Mouse (Mus musculus): ENCODE measurements at regions not wholly inside any gene's neighbourhood (a gene's known extent, or its start where the extent isn't known, plus 50 kb on each side); places are given as distances from the start of the nearest gene placed in this dataset.

DNA sequence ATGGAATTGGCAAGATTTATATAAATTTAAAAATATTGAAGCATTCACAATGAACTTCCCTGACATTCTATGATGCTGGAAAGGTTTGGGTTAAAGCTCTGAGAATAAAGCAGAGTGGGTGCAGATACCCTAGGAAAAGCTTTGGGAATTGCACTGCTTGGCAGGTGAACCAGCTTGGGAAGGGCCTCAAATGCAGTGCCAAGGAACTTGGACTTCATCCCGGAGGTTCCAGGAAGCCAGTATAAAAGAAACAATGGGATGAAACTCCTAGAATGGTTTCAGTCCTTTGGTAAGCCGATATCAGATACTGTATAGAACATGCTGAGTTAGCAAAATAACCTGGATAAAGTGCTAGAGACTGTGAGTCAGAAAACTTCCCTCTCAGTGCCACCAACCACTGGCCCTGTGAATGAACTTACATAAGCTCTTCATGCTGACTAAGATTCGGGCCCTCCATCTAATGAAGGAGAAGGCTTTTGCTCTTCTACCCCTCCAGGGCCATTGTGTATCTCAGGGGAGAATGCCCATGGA lies 873.6 kb downstream of the Epha4 start:
- Histone ChIP-seq H3K4me1 (ENCODE audit: control insufficient read depth in 2 of 2, insufficient read depth in 2 of 2, low read length in 2 of 2, poor library complexity in 1 of 2) (no peaks in the 10 kb centered on the region), H3K9ac (ENCODE audit: insufficient read depth, low read depth, low read length, poor library complexity, severe bottlenecking) (no peak overlapping the region), H3K4me3 (ENCODE audit: insufficient read depth in 1 of 2, low read depth in 1 of 2, low read length in 2 of 2, poor library complexity in 1 of 2, severe bottlenecking in 1 of 2) (no peak overlapping the region), H3K9me3 (ENCODE audit: control insufficient read depth, insufficient read depth, low read depth, low read length) (no peaks in the 10 kb centered on the region), H3K27ac (ENCODE audit: insufficient read depth, low read depth, low read length, poor library complexity, severe bottlenecking) (no peak overlapping the region), H3K36me3 (ENCODE audit: control insufficient read depth, insufficient read depth, low read length, poor library complexity, severe bottlenecking) (no peaks in the 10 kb centered on the region)
- in situ Hi-C loops (cut with MboI; ENCODE audit: low sequenced_read_pairs in 2 of 2, unreplicated experiment in 2 of 2): no loop called here
- TF ChIP-seq ZC3H11A (IDR thresholded peaks at IDR 0.05; ENCODE audit: borderline replicate concordance, low read depth, low read length) (no peak), MAFK (IDR thresholded peaks at IDR 0.05; ENCODE audit: insufficient read depth, low read depth, low read length) (peak; percentile 71), CHD2 (IDR thresholded peaks at IDR 0.05; ENCODE audit: low read depth, low read length) (no peak)
- DNase-seq (ENCODE audit: low read depth, low spot score): no peak

GRCm38 (mm10) chr1:76642703-76643102 lies 872.2 kb downstream of the Epha4 start:
- Histone ChIP-seq H3K9me3 (ENCODE audit: control insufficient read depth, insufficient read depth, low read depth, low read length) (no peaks in the 10 kb centered on the region), H3K27ac (ENCODE audit: insufficient read depth, low read depth, low read length, poor library complexity, severe bottlenecking) (no peak overlapping the region), H3K4me3 (ENCODE audit: insufficient read depth in 1 of 2, low read depth in 1 of 2, low read length in 2 of 2, poor library complexity in 1 of 2, severe bottlenecking in 1 of 2) (no peak overlapping the region), H3K4me1 (ENCODE audit: control insufficient read depth in 2 of 2, insufficient read depth in 2 of 2, low read length in 2 of 2, poor library complexity in 1 of 2) (no peaks in the 10 kb centered on the region), H3K36me3 (ENCODE audit: control insufficient read depth, insufficient read depth, low read length, poor library complexity, severe bottlenecking) (no peaks in the 10 kb centered on the region), H3K9ac (ENCODE audit: insufficient read depth, low read depth, low read length, poor library complexity, severe bottlenecking) (no peak overlapping the region)
- TF ChIP-seq HCFC1 (IDR thresholded peaks at IDR 0.05; ENCODE audit: borderline replicate concordance, insufficient read depth, low read length) (no peak), MAFK (IDR thresholded peaks at IDR 0.05; ENCODE audit: insufficient read depth, low read depth, low read length) (no peak)
- in situ Hi-C loops (cut with MboI; ENCODE audit: low sequenced_read_pairs in 2 of 2, unreplicated experiment in 2 of 2): no loop called here
- DNase-seq (ENCODE audit: low read depth, low spot score): no peak

DNA sequence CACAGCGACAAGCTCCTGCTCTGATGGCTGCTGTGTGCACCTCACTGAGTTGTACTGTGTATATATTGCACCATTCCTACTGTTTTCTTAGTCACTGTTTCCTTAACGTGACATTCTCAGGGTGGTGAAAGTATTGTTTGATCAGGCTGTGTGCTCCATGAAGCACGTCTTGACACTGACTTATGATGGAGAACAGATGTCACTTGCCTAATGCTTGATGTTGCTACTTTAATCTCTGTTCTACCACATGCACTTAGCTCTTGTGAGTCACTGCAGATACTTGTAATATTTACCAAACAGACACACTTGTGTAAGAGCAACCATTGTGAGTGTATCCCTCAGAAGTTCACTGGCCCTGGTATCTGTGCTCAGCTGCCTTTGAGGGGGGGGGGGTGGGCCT lies 870.0 kb downstream of the Epha4 start:
- Histone ChIP-seq H3K9me3 (ENCODE audit: control insufficient read depth, insufficient read depth, low read depth, low read length) (no peaks in the 10 kb centered on the region), H3K4me1 (ENCODE audit: control insufficient read depth in 2 of 2, insufficient read depth in 2 of 2, low read length in 2 of 2, poor library complexity in 1 of 2) (no peaks in the 10 kb centered on the region), H3K36me3 (ENCODE audit: control insufficient read depth, insufficient read depth, low read length, poor library complexity, severe bottlenecking) (no peaks in the 10 kb centered on the region), H3K9ac (ENCODE audit: insufficient read depth, low read depth, low read length, poor library complexity, severe bottlenecking) (no peak overlapping the region), H3K4me3 (ENCODE audit: insufficient read depth in 1 of 2, low read depth in 1 of 2, low read length in 2 of 2, poor library complexity in 1 of 2, severe bottlenecking in 1 of 2) (no peak overlapping the region), H3K27ac (ENCODE audit: insufficient read depth, low read depth, low read length, poor library complexity, severe bottlenecking) (no peak overlapping the region)
- DNase-seq (ENCODE audit: low read depth, low spot score): no peak
- no peak for TF ChIP-seq ZC3H11A (IDR thresholded peaks at IDR 0.05; ENCODE audit: borderline replicate concordance, low read depth, low read length)
- no peak for TF ChIP-seq ZNF384 (IDR thresholded peaks at IDR 0.05; ENCODE audit: low read depth, low read length)
- TF ChIP-seq HCFC1 (IDR thresholded peaks at IDR 0.05; ENCODE audit: borderline replicate concordance, insufficient read depth, low read length): no peak
- TF ChIP-seq MAFK (IDR thresholded peaks at IDR 0.05; ENCODE audit: insufficient read depth, low read depth, low read length): no peak
- TF ChIP-seq CHD2 (IDR thresholded peaks at IDR 0.05; ENCODE audit: low read depth, low read length): no peak
- in situ Hi-C loops (cut with MboI; ENCODE audit: low sequenced_read_pairs in 2 of 2, unreplicated experiment in 2 of 2): no loop called here

DNA sequence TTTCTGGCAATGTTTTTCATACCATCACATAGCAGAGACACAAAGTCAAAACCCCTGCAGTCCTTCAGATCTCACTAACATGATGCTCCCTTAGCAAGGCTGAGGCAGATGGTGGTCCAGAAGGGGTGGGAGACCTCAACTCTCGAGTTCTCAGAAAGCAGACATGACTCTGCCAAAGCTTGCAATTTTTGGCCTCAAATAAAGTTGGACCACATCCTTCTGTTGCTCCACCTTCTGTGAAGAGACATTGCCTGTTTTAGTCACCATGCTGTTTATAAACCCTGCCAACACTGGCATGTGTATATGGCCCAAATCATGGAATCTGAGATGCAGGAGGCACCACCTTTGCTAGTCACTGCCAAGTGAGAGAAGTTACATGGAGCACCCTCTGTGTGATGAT lies 860.1 kb downstream of the Epha4 start:
- no peak for DNase-seq (ENCODE audit: low read depth, low spot score)
- no peak overlapping the region for H3K27ac ChIP-seq (ENCODE audit: insufficient read depth, low read depth, low read length, poor library complexity, severe bottlenecking)
- in situ Hi-C loops (cut with MboI; ENCODE audit: low sequenced_read_pairs in 2 of 2, unreplicated experiment in 2 of 2): no loop called here
- H3K36me3 ChIP-seq (ENCODE audit: control insufficient read depth, insufficient read depth, low read length, poor library complexity, severe bottlenecking): no peaks in the 10 kb centered on the region
- no peak overlapping the region for H3K9ac ChIP-seq (ENCODE audit: insufficient read depth, low read depth, low read length, poor library complexity, severe bottlenecking)
- H3K4me3 ChIP-seq (ENCODE audit: insufficient read depth in 1 of 2, low read depth in 1 of 2, low read length in 2 of 2, poor library complexity in 1 of 2, severe bottlenecking in 1 of 2): no peak overlapping the region
- no peaks in the 10 kb centered on the region for H3K9me3 ChIP-seq (ENCODE audit: control insufficient read depth, insufficient read depth, low read depth, low read length)
- no peaks in the 10 kb centered on the region for H3K4me1 ChIP-seq (ENCODE audit: control insufficient read depth in 2 of 2, insufficient read depth in 2 of 2, low read length in 2 of 2, poor library complexity in 1 of 2)
- no peak for TF ChIP-seq ZC3H11A (IDR thresholded peaks at IDR 0.05; ENCODE audit: borderline replicate concordance, low read depth, low read length)
- TF ChIP-seq ZNF384 (IDR thresholded peaks at IDR 0.05; ENCODE audit: low read depth, low read length): no peak
- no peak for TF ChIP-seq MAFK (IDR thresholded peaks at IDR 0.05; ENCODE audit: insufficient read depth, low read depth, low read length)
- TF ChIP-seq HCFC1 (IDR thresholded peaks at IDR 0.05; ENCODE audit: borderline replicate concordance, insufficient read depth, low read length): no peak
- no peak for TF ChIP-seq CHD2 (IDR thresholded peaks at IDR 0.05; ENCODE audit: low read depth, low read length)

DNA sequence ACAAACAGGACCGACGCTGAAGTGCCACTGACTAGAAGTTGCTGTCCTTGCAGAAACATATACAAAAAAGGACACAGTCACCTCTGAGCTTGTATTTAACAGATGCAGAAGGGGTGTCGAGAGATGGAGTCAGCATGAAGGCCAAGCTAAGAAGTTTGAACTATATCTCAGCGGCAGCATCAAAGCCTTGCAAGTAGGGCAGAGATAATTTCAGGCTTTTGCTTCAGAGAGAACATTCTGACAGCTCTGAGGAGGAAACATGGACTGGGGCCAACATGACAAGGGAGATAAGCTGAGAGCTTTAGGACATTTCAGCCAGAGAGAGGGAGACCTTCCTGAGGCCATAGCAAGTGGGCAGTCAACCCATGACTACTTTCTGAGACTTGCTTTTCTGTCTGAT lies 856.7 kb downstream of the Epha4 start:
- no peaks in the 10 kb centered on the region for H3K4me1 ChIP-seq (ENCODE audit: control insufficient read depth in 2 of 2, insufficient read depth in 2 of 2, low read length in 2 of 2, poor library complexity in 1 of 2)

More for the DNA sequence above, 856.7 kb downstream of the Epha4 start:
- Histone ChIP-seq H3K4me3 (ENCODE audit: insufficient read depth in 1 of 2, low read depth in 1 of 2, low read length in 2 of 2, poor library complexity in 1 of 2, severe bottlenecking in 1 of 2) (no peak overlapping the region), H3K36me3 (ENCODE audit: control insufficient read depth, insufficient read depth, low read length, poor library complexity, severe bottlenecking) (no peaks in the 10 kb centered on the region), H3K27ac (ENCODE audit: insufficient read depth, low read depth, low read length, poor library complexity, severe bottlenecking) (no peak overlapping the region), H3K9ac (ENCODE audit: insufficient read depth, low read depth, low read length, poor library complexity, severe bottlenecking) (no peak overlapping the region), H3K9me3 (ENCODE audit: control insufficient read depth, insufficient read depth, low read depth, low read length) (no peaks in the 10 kb centered on the region)
- TF ChIP-seq ZC3H11A (IDR thresholded peaks at IDR 0.05; ENCODE audit: borderline replicate concordance, low read depth, low read length) (no peak), MAFK (IDR thresholded peaks at IDR 0.05; ENCODE audit: insufficient read depth, low read depth, low read length) (no peak), CHD2 (IDR thresholded peaks at IDR 0.05; ENCODE audit: low read depth, low read length) (no peak)
- DNase-seq (ENCODE audit: low read depth, low spot score): no peak
- in situ Hi-C loops (cut with MboI; ENCODE audit: low sequenced_read_pairs in 2 of 2, unreplicated experiment in 2 of 2): no loop called here

All from ES-E14 (cell line).